Mouse (Mus musculus) heart, embryonic 16.5 days (tissue): ENCODE data around the gene Slc1a2. TPM values are rescaled to one million over a fixed set of nuclear protein-coding genes. Genes with fewer than 3 reads are reported as not detected.

Experiments used
- ATAC-seq: fragments of 200-750 bp; cut with Nextera tagmentation; replicated peaks from 2 replicates; pipeline ENCODE4 v1.8.0; 2017; ENCODE audit warnings: moderate number of reproducible peaks; ENCODE audit not compliant: insufficient read depth, low FRiP score; ENCODE audit errors: extremely low read depth
- H3K27ac ChIP-seq: fragments of 300-500 bp; sonication (generic); 2 replicates; pipeline ENCODE4 v1.5.1; 2014; ENCODE audit warnings: mild to moderate bottlenecking, low read length, control low read depth, moderate library complexity
- H3K27me3 ChIP-seq: fragments of 300-500 bp; sonication (generic); 2 replicates; pipeline ENCODE4 v1.6.1; 2014; ENCODE audit warnings: low read length, mixed read lengths; ENCODE audit not compliant: control insufficient read depth, insufficient read depth
- H3K36me3 ChIP-seq: fragments of 300-500 bp; sonication (generic); 2 replicates; pipeline ENCODE4 v1.6.1; 2014; ENCODE audit not compliant: control insufficient read depth, insufficient read depth
- H3K4me1 ChIP-seq: fragments of 300-500 bp; sonication (generic); 2 replicates; pipeline ENCODE4 v1.6.1; 2014; ENCODE audit warnings: low read length, mixed read lengths; ENCODE audit not compliant: control insufficient read depth, insufficient read depth
- H3K4me2 ChIP-seq: fragments of 300-500 bp; sonication (generic); 2 replicates; pipeline ENCODE4 v1.6.1; 2014; ENCODE audit warnings: low read depth, mild to moderate bottlenecking, control low read depth, low read length
- H3K4me3 ChIP-seq: fragments of 300-500 bp; sonication (generic); 2 replicates; pipeline ENCODE4 v1.5.1; 2014; ENCODE audit warnings: mild to moderate bottlenecking, control low read depth, low read length
- H3K9ac ChIP-seq: fragments of 300-500 bp; sonication (generic); 2 replicates; pipeline ENCODE4 v1.6.1; 2014; ENCODE audit warnings: low read length, control low read depth
- H3K9me3 ChIP-seq: fragments of 300-500 bp; sonication (generic); replicated peaks from 2 replicates; pipeline ENCODE4 v1.6.1; 2016; ENCODE audit warnings: low read length; ENCODE audit not compliant: control insufficient read depth
- WGBS: fragments of 180-500 bp; shearing (Covaris S2); extraction: QIAGEN DNeasy Blood & Tissue Kit; methylation state at CpG from one replicate; pipeline ENCODE4 v1.1.7; 2014; 5-methylcytosine and 5-hydroxymethylcytosine counted together
- polyA plus RNA-seq: library from polyadenylated mRNA; unstranded; fragments of >200 nt; fragmentation: Nextera tagmentation; extraction: Ambion mirVana; gene quantifications from 2 replicates; pipeline ENCODE4 v1.2.1, GENCODE M21; 2015

The Slc1a2 gene
- polyA plus RNA-seq, 1 experiment from 2014 or later, result 0.32 TPM

DNA sequence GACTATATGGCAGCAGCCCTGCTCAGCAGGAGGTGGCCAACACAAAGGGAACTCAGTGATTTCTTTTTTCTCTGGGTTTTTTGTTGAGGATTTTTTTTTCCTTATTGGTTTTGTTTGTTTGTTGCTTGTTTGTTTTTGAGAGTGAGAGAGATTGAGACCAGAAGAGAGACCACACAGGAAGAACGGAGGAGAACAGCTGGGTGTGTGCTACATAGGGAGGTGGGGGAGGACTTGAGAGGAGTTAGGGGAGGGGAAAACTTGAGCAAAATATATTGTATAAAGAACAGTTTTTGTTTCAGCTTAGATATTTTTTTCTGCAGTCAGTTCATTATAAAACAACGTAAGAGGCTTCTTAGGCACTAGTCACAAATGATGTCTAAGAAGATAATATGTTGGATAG, 139.7 kb downstream of the Slc1a2 start:
- H3K4me2 ChIP-seq, result no peak overlapping the region
- H3K27me3 ChIP-seq, result no peaks in the 10 kb centered on the region
- no peak overlapping the region for H3K9ac ChIP-seq
- ATAC-seq, result no peak
- H3K4me1 ChIP-seq, result no peaks in the 10 kb centered on the region
- H3K4me3 ChIP-seq, result no peak overlapping the region
- H3K27ac ChIP-seq, result no peak overlapping the region
- no peaks in the 10 kb centered on the region for H3K9me3 ChIP-seq
- WGBS, result 73% methylated on average over 2 of the region's 2 CpGs
- H3K36me3 ChIP-seq, result no peaks in the 10 kb centered on the region

DNA sequence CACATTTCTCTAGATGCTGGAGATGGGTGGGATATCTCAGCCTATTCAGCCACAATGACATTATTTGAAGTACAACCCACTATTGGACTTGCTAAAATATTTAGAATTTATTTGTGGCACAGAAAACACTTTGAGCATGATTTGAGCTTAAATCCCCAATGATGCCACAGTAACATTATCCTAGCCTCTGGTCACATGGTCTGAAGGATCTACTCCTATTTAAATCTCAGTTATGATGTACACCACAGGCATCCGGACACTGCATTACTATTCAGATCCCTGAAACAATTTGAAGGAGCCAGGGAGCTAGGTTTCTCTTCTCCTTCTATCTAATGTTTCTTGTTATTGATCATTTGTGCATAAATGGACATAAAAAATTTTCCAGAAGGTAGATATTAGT, 143.4 kb downstream of the Slc1a2 start:
- H3K36me3 ChIP-seq, result no peaks in the 10 kb centered on the region
- WGBS, result 84% methylated on average over 1 of the region's 1 CpGs
- H3K9me3 ChIP-seq, result no peaks in the 10 kb centered on the region
- ATAC-seq, result no peak
- no peak overlapping the region for H3K27ac ChIP-seq
- no peak overlapping the region for H3K9ac ChIP-seq
- H3K4me1 ChIP-seq, result peaks cover 3% of the 10 kb centered on the region; the same call in 1 of the 2 replicates
- H3K4me3 ChIP-seq, result no peak overlapping the region
- no peaks in the 10 kb centered on the region for H3K27me3 ChIP-seq
- H3K4me2 ChIP-seq, result no peak overlapping the region

- H3K36me3 ChIP-seq, result no peaks in the 10 kb centered on the region
Measured at GRCm38 (mm10) chr2:102804109-102804508, 145.7 kb downstream of the Slc1a2 start.

GRCm38 (mm10) chr2:102805283-102805682, 146.8 kb downstream of the Slc1a2 start:
- H3K4me2 ChIP-seq, result no peak overlapping the region
- WGBS, result 60% methylated on average over 6 of the region's 6 CpGs
- H3K4me3 ChIP-seq, result no peak overlapping the region
- ATAC-seq, result no peak
- H3K4me1 ChIP-seq, result peaks cover 3% of the 10 kb centered on the region; the same call in 1 of the 2 replicates
- no peak overlapping the region for H3K9ac ChIP-seq
- H3K9me3 ChIP-seq, result no peaks in the 10 kb centered on the region
- H3K36me3 ChIP-seq, result no peaks in the 10 kb centered on the region
- no peaks in the 10 kb centered on the region for H3K27me3 ChIP-seq
- H3K27ac ChIP-seq, result no peak overlapping the region

More at GRCm38 (mm10) chr2:102804109-102804508, 145.7 kb downstream of the Slc1a2 start:
- Histone ChIP-seq H3K27me3 (no peaks in the 10 kb centered on the region), H3K4me1 (peaks cover 3% of the 10 kb centered on the region; the same call in 1 of the 2 replicates), H3K9me3 (no peaks in the 10 kb centered on the region), H3K9ac (no peak overlapping the region), H3K27ac (no peak overlapping the region), H3K4me2 (no peak overlapping the region), H3K4me3 (no peak overlapping the region)
- ATAC-seq, result no peak
- WGBS, result 28% methylated on average over 2 of the region's 2 CpGs

GRCm38 (mm10) chr2:102805761-102806496, 147.5 kb downstream of the Slc1a2 start:
- Histone ChIP-seq H3K36me3 (no peaks in the 10 kb centered on the region), H3K4me2 (no peak overlapping the region), H3K9ac (no peak overlapping the region), H3K27ac (no peak overlapping the region), H3K4me1 (peaks cover 3% of the 10 kb centered on the region; the same call in 1 of the 2 replicates), H3K4me3 (no peak overlapping the region), H3K9me3 (no peaks in the 10 kb centered on the region), H3K27me3 (no peaks in the 10 kb centered on the region)
- no peak for ATAC-seq
- WGBS, result 82% methylated on average over 4 of the region's 4 CpGs

- Histone ChIP-seq H3K4me1 (peaks cover 3% of the 10 kb centered on the region; the same call in 1 of the 2 replicates), H3K9me3 (no peaks in the 10 kb centered on the region), H3K4me3 (no peak overlapping the region), H3K4me2 (no peak overlapping the region), H3K27me3 (no peaks in the 10 kb centered on the region), H3K36me3 (no peaks in the 10 kb centered on the region), H3K9ac (no peak overlapping the region), H3K27ac (no peak overlapping the region)
- 35% methylated on average over 3 of the region's 3 CpGs for WGBS
- ATAC-seq, result no peak
Measured at GRCm38 (mm10) chr2:102807633-102808032, 149.2 kb downstream of the Slc1a2 start.

GRCm38 (mm10) chr2:102809436-102809835, 151.0 kb downstream of the Slc1a2 start:
- no peak for ATAC-seq
- 92% methylated on average over 1 of the region's 1 CpGs for WGBS
- Histone ChIP-seq H3K36me3 (peaks cover 8% of the 10 kb centered on the region), H3K27me3 (no peaks in the 10 kb centered on the region), H3K9me3 (no peaks in the 10 kb centered on the region), H3K4me1 (peaks cover under 1% of the 10 kb centered on the region; the same call in 1 of the 2 replicates), H3K27ac (no peak overlapping the region), H3K4me2 (no peak overlapping the region), H3K4me3 (no peak overlapping the region), H3K9ac (no peak overlapping the region)

- Histone ChIP-seq H3K4me1 (no peaks in the 10 kb centered on the region), H3K27me3 (no peaks in the 10 kb centered on the region), H3K27ac (no peak overlapping the region), H3K4me2 (no peak overlapping the region), H3K9ac (no peak overlapping the region), H3K9me3 (no peaks in the 10 kb centered on the region), H3K36me3 (peaks cover 8% of the 10 kb centered on the region), H3K4me3 (no peak overlapping the region)
- ATAC-seq, result no peak
- WGBS, result 74% methylated on average over 4 of the region's 4 CpGs
Measured at GRCm38 (mm10) chr2:102812756-102813155, 154.3 kb downstream of the Slc1a2 start.

- H3K4me3 ChIP-seq, result no peak overlapping the region
- no peak overlapping the region for H3K9ac ChIP-seq
- H3K4me1 ChIP-seq, result no peaks in the 10 kb centered on the region
- ATAC-seq, result no peak
- H3K27me3 ChIP-seq, result no peaks in the 10 kb centered on the region
- 63% methylated on average over 6 of the region's 6 CpGs for WGBS
- H3K9me3 ChIP-seq, result no peaks in the 10 kb centered on the region
- H3K27ac ChIP-seq, result no peak overlapping the region
- H3K36me3 ChIP-seq, result peaks cover 8% of the 10 kb centered on the region
- H3K4me2 ChIP-seq, result no peak overlapping the region
Measured at GRCm38 (mm10) chr2:102815289-102815809, 156.9 kb downstream of the Slc1a2 start.
